Mouse (Mus musculus) midbrain, embryonic 15.5 days (tissue): ENCODE data around the gene Pdss2. TPM values are rescaled to one million over a fixed set of nuclear protein-coding genes. Genes with fewer than 3 reads are reported as not detected.

Experiments used
- ATAC-seq: fragments of 200-750 bp; cut with Nextera tagmentation; replicated peaks from 2 replicates; pipeline ENCODE4 v1.8.0; 2017; ENCODE audit warnings: moderate TSS enrichment
- H3K27ac ChIP-seq: fragments of 300-500 bp; sonication (generic); 2 replicates; pipeline ENCODE4 v1.5.1; 2015; ENCODE audit warnings: mild to moderate bottlenecking, inconsistent platforms
- H3K27me3 ChIP-seq: fragments of 300-500 bp; sonication (generic); replicated peaks from 2 replicates; pipeline ENCODE4 v1.6.1; 2015; ENCODE audit warnings: inconsistent platforms
- H3K36me3 ChIP-seq: fragments of 300-500 bp; sonication (generic); replicated peaks from 2 replicates; pipeline ENCODE4 v1.6.1; 2015; ENCODE audit warnings: inconsistent platforms
- H3K4me1 ChIP-seq: fragments of 300-500 bp; sonication (generic); 2 replicates; pipeline ENCODE4 v1.6.1; 2015; ENCODE audit warnings: inconsistent platforms
- H3K4me2 ChIP-seq: fragments of 300-500 bp; sonication (generic); 2 replicates; pipeline ENCODE4 v1.6.1; 2015; ENCODE audit warnings: inconsistent platforms, mild to moderate bottlenecking, moderate library complexity
- H3K4me3 ChIP-seq: fragments of 300-500 bp; sonication (generic); 2 replicates; pipeline ENCODE4 v1.5.1; 2015; ENCODE audit warnings: mild to moderate bottlenecking, inconsistent platforms
- H3K9ac ChIP-seq: fragments of 300-500 bp; sonication (generic); 2 replicates; pipeline ENCODE4 v1.6.1; 2015; ENCODE audit warnings: mild to moderate bottlenecking, inconsistent platforms
- H3K9me3 ChIP-seq: fragments of 300-500 bp; sonication (generic); 2 replicates; pipeline ENCODE4 v1.6.1; 2016; ENCODE audit warnings: inconsistent platforms
- WGBS: fragments of 180-500 bp; shearing (Covaris S2); methylation state at CpG from one replicate; pipeline ENCODE4 v1.1.7; 2015; ENCODE audit warnings: mixed read lengths; 5-methylcytosine and 5-hydroxymethylcytosine counted together
- polyA plus RNA-seq: library from polyadenylated mRNA; unstranded; fragments of >200 nt; fragmentation: Nextera tagmentation; extraction: Ambion mirVana; gene quantifications from 2 replicates; pipeline ENCODE4 v1.2.1, GENCODE M21; 2015

The Pdss2 gene
- polyA plus RNA-seq, 1 experiment from 2014 or later, result 17.4 TPM

GRCm38 (mm10) chr10:43365909-43366308, 144.6 kb downstream of the Pdss2 start:
- no peak for ATAC-seq
- H3K27me3 ChIP-seq, result no peaks in the 10 kb centered on the region
- H3K27ac ChIP-seq, result peak overlapping the region; percentile 48; the same call in 1 of the 2 replicates
- H3K4me3 ChIP-seq, result no peak overlapping the region
- H3K36me3 ChIP-seq, result no peaks in the 10 kb centered on the region
- peaks cover 4% of the 10 kb centered on the region; the same call in 1 of the 2 replicates for H3K4me1 ChIP-seq
- H3K9me3 ChIP-seq, result no peaks in the 10 kb centered on the region
- WGBS, result 79% methylated on average over 4 of the region's 4 CpGs
- H3K4me2 ChIP-seq, result no peak overlapping the region
- H3K9ac ChIP-seq, result no peak overlapping the region

- Histone ChIP-seq H3K4me2 (no peak overlapping the region), H3K27ac (no peak overlapping the region), H3K4me1 (peaks cover 8% of the 10 kb centered on the region; the same call in 1 of the 2 replicates), H3K27me3 (no peaks in the 10 kb centered on the region), H3K4me3 (no peak overlapping the region), H3K9me3 (no peaks in the 10 kb centered on the region), H3K9ac (no peak overlapping the region), H3K36me3 (no peaks in the 10 kb centered on the region)
- no peak for ATAC-seq
- 94% methylated on average over 5 of the region's 5 CpGs for WGBS
These were observed 147.3 kb downstream of the Pdss2 start for GRCm38 (mm10) chr10:43368611-43369010.

DNA sequence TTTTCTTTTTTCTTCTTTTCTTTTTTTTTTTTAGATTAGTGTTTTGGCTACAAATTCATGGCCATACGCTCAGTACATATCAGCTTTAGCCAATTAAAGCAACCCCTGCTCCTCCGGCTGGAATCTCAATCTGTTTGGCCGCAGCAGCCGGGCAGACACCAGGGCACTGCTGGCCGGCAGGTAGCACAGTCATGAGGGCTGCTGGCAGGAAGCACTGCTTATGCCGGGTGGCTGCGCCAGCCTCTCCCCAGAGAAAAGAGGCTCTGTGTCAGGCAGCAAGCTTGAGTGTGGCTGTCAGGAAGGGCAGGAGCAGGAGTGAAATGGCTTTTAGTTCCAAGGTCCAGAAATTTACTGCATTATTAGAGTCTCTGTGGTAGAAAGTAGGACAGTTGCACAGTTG, 151.0 kb downstream of the Pdss2 start:
- peaks cover 3% of the 10 kb centered on the region; the same call in 1 of the 2 replicates for H3K4me1 ChIP-seq
- H3K9ac ChIP-seq, result no peak overlapping the region
- no peaks in the 10 kb centered on the region for H3K9me3 ChIP-seq
- 57% methylated on average over 7 of the region's 7 CpGs for WGBS
- H3K36me3 ChIP-seq, result no peaks in the 10 kb centered on the region
- H3K27me3 ChIP-seq, result no peaks in the 10 kb centered on the region
- H3K27ac ChIP-seq, result 0 out of 2 replicates have a peak overlapping the region, but pooled peaks have one; percentile 12
- no peak overlapping the region for H3K4me3 ChIP-seq
- H3K4me2 ChIP-seq, result no peak overlapping the region
- ATAC-seq, result 0 out of 2 replicates have a peak, but pooled peaks have one; percentile 24

GRCm38 (mm10) chr10:43373035-43373434, 151.7 kb downstream of the Pdss2 start:
- Histone ChIP-seq H3K9ac (no peak overlapping the region), H3K4me2 (no peak overlapping the region), H3K27ac (no peak overlapping the region), H3K36me3 (no peaks in the 10 kb centered on the region), H3K9me3 (no peaks in the 10 kb centered on the region), H3K4me1 (peaks cover 3% of the 10 kb centered on the region; the same call in 1 of the 2 replicates), H3K4me3 (no peak overlapping the region), H3K27me3 (no peaks in the 10 kb centered on the region)
- 91% methylated on average over 9 of the region's 9 CpGs for WGBS
- ATAC-seq, result no peak

GRCm38 (mm10) chr10:43373666-43374065, 152.4 kb downstream of the Pdss2 start:
- Histone ChIP-seq H3K36me3 (no peaks in the 10 kb centered on the region), H3K4me1 (peaks cover 3% of the 10 kb centered on the region; the same call in 1 of the 2 replicates), H3K9me3 (no peaks in the 10 kb centered on the region), H3K27ac (no peak overlapping the region), H3K4me2 (no peak overlapping the region), H3K27me3 (no peaks in the 10 kb centered on the region), H3K4me3 (no peak overlapping the region), H3K9ac (no peak overlapping the region)
- no peak for ATAC-seq
- 91% methylated on average over 12 of the region's 12 CpGs for WGBS

- Histone ChIP-seq H3K4me1 (peaks cover 3% of the 10 kb centered on the region; the same call in 1 of the 2 replicates), H3K4me2 (no peak overlapping the region), H3K9ac (no peak overlapping the region), H3K36me3 (no peaks in the 10 kb centered on the region), H3K27me3 (no peaks in the 10 kb centered on the region), H3K9me3 (no peaks in the 10 kb centered on the region), H3K27ac (no peak overlapping the region), H3K4me3 (no peak overlapping the region)
- no peak for ATAC-seq
- 71% methylated on average over 4 of the region's 4 CpGs for WGBS
These were observed 154.0 kb downstream of the Pdss2 start for GRCm38 (mm10) chr10:43375286-43375685.

DNA sequence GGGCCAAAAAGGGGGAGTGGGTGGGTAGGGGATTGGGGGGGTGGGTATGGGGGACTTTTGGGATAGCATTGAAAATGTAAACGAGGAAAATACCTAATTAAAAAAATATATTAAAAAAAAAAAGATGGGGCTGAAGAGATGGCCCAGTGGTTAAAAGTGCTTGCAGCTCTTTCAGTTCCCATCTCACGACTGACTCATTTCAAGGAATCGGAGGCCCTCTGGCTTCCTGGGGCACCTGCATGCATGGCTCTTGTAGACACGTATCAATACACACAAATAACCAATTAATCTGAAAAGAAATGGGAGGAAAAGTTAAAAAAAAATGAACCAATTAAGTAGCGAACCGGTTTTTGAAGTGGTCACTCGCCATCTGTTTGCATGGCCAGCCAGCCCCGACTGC, 155.5 kb downstream of the Pdss2 start:
- ATAC-seq, result no peak
- H3K4me3 ChIP-seq, result no peak overlapping the region

DNA sequence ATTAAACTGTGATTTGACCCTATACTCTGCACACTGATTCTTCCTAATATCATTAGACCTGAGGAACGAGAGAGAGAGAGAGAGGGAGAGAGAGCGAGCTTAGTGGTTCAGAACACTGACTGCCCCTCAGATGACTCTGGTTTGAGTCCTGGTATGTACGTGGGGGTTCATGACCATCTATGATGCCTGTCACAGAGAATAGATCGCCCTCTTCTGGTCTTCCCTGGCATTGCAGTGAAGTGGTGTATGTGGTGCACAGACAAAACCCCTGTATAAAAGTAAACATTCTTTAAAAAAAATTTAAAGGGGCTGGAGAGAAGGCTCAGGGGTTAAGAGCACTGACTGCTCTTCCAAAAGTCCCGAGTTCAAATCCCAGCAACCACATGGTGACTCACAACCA, 157.0 kb downstream of the Pdss2 start:
- no peak for ATAC-seq
- Histone ChIP-seq H3K9me3 (no peaks in the 10 kb centered on the region), H3K36me3 (no peaks in the 10 kb centered on the region), H3K27me3 (no peaks in the 10 kb centered on the region), H3K27ac (no peak overlapping the region), H3K4me3 (no peak overlapping the region), H3K4me2 (no peak overlapping the region), H3K9ac (no peak overlapping the region), H3K4me1 (no peaks in the 10 kb centered on the region)
- WGBS, result 40% methylated on average over 5 of the region's 5 CpGs

More for the DNA sequence above, 155.5 kb downstream of the Pdss2 start:
- H3K36me3 ChIP-seq, result no peaks in the 10 kb centered on the region
- H3K27ac ChIP-seq, result no peak overlapping the region
- peaks cover 3% of the 10 kb centered on the region; the same call in 1 of the 2 replicates for H3K4me1 ChIP-seq
- H3K9me3 ChIP-seq, result no peaks in the 10 kb centered on the region
- H3K9ac ChIP-seq, result no peak overlapping the region
- H3K27me3 ChIP-seq, result no peaks in the 10 kb centered on the region
- no peak overlapping the region for H3K4me2 ChIP-seq
- 88% methylated on average over 8 of the region's 8 CpGs for WGBS

GRCm38 (mm10) chr10:43378732-43379644, 157.7 kb downstream of the Pdss2 start:
- Histone ChIP-seq H3K27ac (no peak overlapping the region), H3K4me3 (no peak overlapping the region), H3K9ac (no peak overlapping the region), H3K27me3 (no peaks in the 10 kb centered on the region), H3K4me1 (no peaks in the 10 kb centered on the region), H3K9me3 (no peaks in the 10 kb centered on the region), H3K4me2 (no peak overlapping the region), H3K36me3 (no peaks in the 10 kb centered on the region)
- ATAC-seq, result no peak
- WGBS, result 78% methylated on average over 15 of the region's 15 CpGs

- Histone ChIP-seq H3K4me1 (no peaks in the 10 kb centered on the region), H3K4me3 (no peak overlapping the region), H3K27me3 (no peaks in the 10 kb centered on the region), H3K9me3 (no peaks in the 10 kb centered on the region), H3K36me3 (no peaks in the 10 kb centered on the region), H3K9ac (no peak overlapping the region), H3K4me2 (no peak overlapping the region), H3K27ac (no peak overlapping the region)
- no peak for ATAC-seq
- WGBS, result 93% methylated on average over 3 of the region's 3 CpGs
These were observed 161.4 kb downstream of the Pdss2 start for GRCm38 (mm10) chr10:43382660-43383059.

DNA sequence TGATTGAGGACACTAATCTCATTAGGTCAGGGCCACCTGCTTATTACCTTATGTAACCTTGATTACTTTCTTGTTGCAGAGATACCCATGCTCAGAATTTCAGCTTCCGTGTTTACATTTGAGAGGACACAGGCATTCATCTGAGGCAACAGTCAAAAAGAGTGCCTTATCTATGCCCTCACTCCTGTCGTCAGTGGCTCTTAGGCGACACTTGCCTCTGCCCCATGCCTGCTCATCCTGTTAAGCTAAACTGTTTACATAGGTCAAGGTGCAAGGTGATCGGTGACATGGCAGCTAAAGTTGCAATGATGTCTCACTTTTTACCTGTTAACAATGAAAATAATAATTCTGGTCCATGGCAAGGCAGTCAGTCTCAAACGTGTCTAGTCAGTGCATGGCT, 163.3 kb downstream of the Pdss2 start:
- Histone ChIP-seq H3K9ac (no peak overlapping the region), H3K4me3 (no peak overlapping the region), H3K36me3 (no peaks in the 10 kb centered on the region), H3K27ac (no peak overlapping the region), H3K9me3 (no peaks in the 10 kb centered on the region), H3K27me3 (no peaks in the 10 kb centered on the region), H3K4me1 (no peaks in the 10 kb centered on the region), H3K4me2 (no peak overlapping the region)
- ATAC-seq, result no peak
- WGBS, result 85% methylated on average over 5 of the region's 5 CpGs

DNA sequence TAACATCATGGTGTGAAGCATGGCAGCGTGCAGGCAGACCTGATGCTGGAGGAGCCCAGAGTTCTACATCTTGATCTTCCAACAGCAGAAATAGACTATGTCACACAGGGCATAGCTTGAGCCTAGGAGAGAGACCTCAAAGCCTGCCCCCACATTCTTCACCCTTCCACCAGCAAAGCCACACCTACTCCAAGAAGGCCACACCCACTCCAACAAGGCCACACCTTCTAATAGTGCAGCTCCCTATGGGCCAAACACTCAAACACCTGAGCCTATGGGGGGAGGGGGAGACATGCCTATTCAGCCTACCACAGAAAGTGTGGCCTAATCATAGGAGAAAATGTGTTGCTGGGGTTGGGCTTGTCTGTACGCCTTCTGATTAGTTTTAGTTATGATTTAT, 171.6 kb downstream of the Pdss2 start:
- Histone ChIP-seq H3K9me3 (no peaks in the 10 kb centered on the region), H3K4me2 (no peak overlapping the region), H3K27me3 (no peaks in the 10 kb centered on the region), H3K4me3 (no peak overlapping the region), H3K36me3 (no peaks in the 10 kb centered on the region), H3K27ac (no peak overlapping the region), H3K9ac (no peak overlapping the region), H3K4me1 (no peaks in the 10 kb centered on the region)
- ATAC-seq, result no peak
- 94% methylated on average over 2 of the region's 2 CpGs for WGBS

DNA sequence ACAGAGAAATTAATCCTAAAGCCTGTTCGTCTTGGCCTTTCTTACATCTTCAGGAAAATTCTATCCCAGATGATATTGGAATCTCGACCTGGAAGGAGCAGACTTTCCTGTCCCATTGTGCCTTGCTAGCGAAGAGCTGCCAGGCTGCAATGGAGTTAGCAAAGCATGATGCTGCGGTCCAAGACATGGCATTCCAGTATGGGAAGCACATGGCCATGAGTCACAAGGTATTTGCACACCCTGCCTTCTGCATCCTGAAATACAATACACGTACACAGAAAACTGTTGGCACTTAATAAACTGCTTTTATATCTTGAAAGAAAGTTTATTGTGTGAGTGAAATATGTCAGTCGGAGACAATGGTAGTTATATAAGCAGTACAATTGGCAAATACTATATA, 172.5 kb downstream of the Pdss2 start:
- Histone ChIP-seq H3K36me3 (no peaks in the 10 kb centered on the region), H3K27ac (no peak overlapping the region), H3K27me3 (no peaks in the 10 kb centered on the region), H3K9ac (no peak overlapping the region), H3K4me2 (no peak overlapping the region), H3K4me3 (no peak overlapping the region), H3K4me1 (no peaks in the 10 kb centered on the region), H3K9me3 (no peaks in the 10 kb centered on the region)
- WGBS, result 91% methylated on average over 6 of the region's 6 CpGs
- ATAC-seq, result no peak
